Mouse (Mus musculus): Measurements from ENCODE around the gene Large2.

GRCm38 (mm10) chr2:92408309-92409045 lies 33.8 kb upstream of the Large2 start:
- TF ChIP-seq CTCF (IDR thresholded peaks at IDR 0.05) (no peak), EP300 (IDR thresholded peaks at IDR 0.05) (no peak)

Data from lung, postnatal 0 days (tissue).